Mouse (Mus musculus): Measurements from ENCODE around the gene BC035044. TPM values are rescaled to one million over a fixed set of nuclear protein-coding genes. Genes with fewer than 3 reads are reported as not detected.
"Not testable (repeated sequence)": the region's sequence is repeated elsewhere in the genome, so short reads cannot be mapped to it uniquely, and the experiment has no call there.

BC035044 gene
- total RNA-seq, 2 experiments from 2014 or later = 0.45 to 1.4 TPM

- peak; percentile 39 to 53 for DNase-seq
These were observed 40.3 kb downstream of the BC035044 start for GRCm38 (mm10) chr6:128850671-128851070.

- peak; percentile 48 to 71 for DNase-seq
These were observed 41.0 kb downstream of the BC035044 start for GRCm38 (mm10) chr6:128849902-128850301.

GRCm38 (mm10) chr6:128847401-128847800, 43.5 kb downstream of the BC035044 start:
- no peak for DNase-seq

GRCm38 (mm10) chr6:128845998-128846542, 44.9 kb downstream of the BC035044 start:
- no peak for DNase-seq

GRCm38 (mm10) chr6:128845319-128845979, 45.5 kb downstream of the BC035044 start:
- DNase-seq = peak; percentile 93 to 94

GRCm38 (mm10) chr6:128844586-128845080, 46.3 kb downstream of the BC035044 start:
- DNase-seq = no peak

GRCm38 (mm10) chr6:128844131-128844530, 46.8 kb downstream of the BC035044 start:
- DNase-seq = no peak

- DNase-seq = peak; percentile 87 to 92
These were observed 47.4 kb downstream of the BC035044 start for GRCm38 (mm10) chr6:128843479-128843992.

- DNase-seq = peak; percentile 95
These were observed 47.9 kb downstream of the BC035044 start for GRCm38 (mm10) chr6:128842945-128843478.

- DNase-seq = no peak
These were observed 48.5 kb downstream of the BC035044 start for GRCm38 (mm10) chr6:128842356-128842944.

- no peak for DNase-seq
These were observed 49.4 kb downstream of the BC035044 start for GRCm38 (mm10) chr6:128841327-128842089.

- not testable (repeated sequence) for DNase-seq
These were observed 50.3 kb downstream of the BC035044 start for GRCm38 (mm10) chr6:128840669-128841068.

- no peak for DNase-seq
These were observed 51.0 kb downstream of the BC035044 start for GRCm38 (mm10) chr6:128839921-128840320.

GRCm38 (mm10) chr6:128839266-128839771, 51.6 kb downstream of the BC035044 start:
- DNase-seq = peak; percentile 93 to 95

- DNase-seq = peak; percentile 92 to 96
These were observed 52.3 kb downstream of the BC035044 start for GRCm38 (mm10) chr6:128838342-128839265.

- DNase-seq = peak in 1 of 2 experiments; percentile 54
These were observed 53.2 kb downstream of the BC035044 start for GRCm38 (mm10) chr6:128837454-128838341.

- no peak for DNase-seq
These were observed 54.0 kb downstream of the BC035044 start for GRCm38 (mm10) chr6:128836955-128837334.

GRCm38 (mm10) chr6:128836191-128836954, 54.6 kb downstream of the BC035044 start:
- no peak for DNase-seq

GRCm38 (mm10) chr6:128835571-128835970, 55.4 kb downstream of the BC035044 start:
- no peak for DNase-seq

Data from heart, adult 18-20 months (tissue).